Mouse (Mus musculus) ES-E14 (cell line): ENCODE data around the gene Elp5.

Experiments used
- CHD2 ChIP-seq: IDR thresholded peaks from 2 replicates; pipeline ENCODE4 v1.6.1; 2014; ENCODE audit warnings: mild to moderate bottlenecking, low read depth, low read length, inconsistent platforms
- HCFC1 ChIP-seq: IDR thresholded peaks from 2 replicates; pipeline ENCODE4 v1.6.1; 2012; ENCODE audit warnings: low read length, inconsistent platforms, borderline replicate concordance; ENCODE audit not compliant: insufficient read depth
- MAFK ChIP-seq: IDR thresholded peaks from 2 replicates; pipeline ENCODE4 v1.6.1; 2014; ENCODE audit warnings: mild to moderate bottlenecking, low read depth, low read length, inconsistent platforms; ENCODE audit not compliant: insufficient read depth
- ZC3H11A ChIP-seq: IDR thresholded peaks from 2 replicates; pipeline ENCODE4 v1.6.1; 2012; ENCODE audit warnings: low read depth, mild to moderate bottlenecking, inconsistent platforms, low read length, borderline replicate concordance
- ZNF384 ChIP-seq: IDR thresholded peaks from 2 replicates; pipeline ENCODE4 v1.6.1; 2012; ENCODE audit warnings: low read depth, low read length, inconsistent platforms

DNA sequence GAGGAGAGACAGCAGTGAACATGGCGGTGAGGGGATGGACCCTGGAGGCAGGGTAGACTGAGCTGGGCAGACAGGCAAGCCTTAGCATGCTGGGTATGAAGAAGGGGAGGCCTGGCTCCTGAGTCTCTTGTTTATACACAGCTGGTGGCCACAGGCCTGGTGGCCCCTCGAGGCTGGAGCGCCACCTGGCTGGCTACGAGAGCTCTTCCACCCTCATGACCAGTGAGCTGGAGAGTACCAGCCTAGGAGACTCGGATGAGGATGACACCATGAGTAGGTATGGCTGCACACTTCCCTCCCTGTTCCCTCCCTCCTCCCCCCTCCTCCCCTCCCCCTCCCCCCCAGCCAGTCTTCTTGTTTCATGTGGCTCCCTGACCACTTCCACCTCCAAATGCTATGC lies 23.2 kb upstream of the Elp5 start:
- TF ChIP-seq ZC3H11A (no peak), HCFC1 (no peak), ZNF384 (no peak), MAFK (no peak), CHD2 (no peak)
